Mouse (Mus musculus) limb, embryonic 10.5 days (tissue): ENCODE data around the gene Rnf208. TPM values are rescaled to one million over a fixed set of nuclear protein-coding genes. Genes with fewer than 3 reads are reported as not detected.

Source experiments
- DNase-seq: peaks from one replicate; pipeline ENCODE4 v3.0.0-alpha.2; 2017; ENCODE audit warnings: low spot score
- H3K27ac ChIP-seq: fragments of 300-500 bp; sonication (generic); 2 replicates; pipeline ENCODE4 v1.5.1; 2016; ENCODE audit warnings: mild to moderate bottlenecking
- H3K27me3 ChIP-seq: fragments of 300-500 bp; sonication (generic); 2 replicates; pipeline ENCODE4 v1.6.1; 2016; ENCODE audit warnings: low read depth, mild to moderate bottlenecking; ENCODE audit not compliant: poor library complexity, severe bottlenecking
- H3K36me3 ChIP-seq: fragments of 300-500 bp; sonication (generic); 2 replicates; pipeline ENCODE4 v1.6.1; 2016; ENCODE audit warnings: mild to moderate bottlenecking, moderate library complexity
- H3K4me1 ChIP-seq: fragments of 300-500 bp; sonication (generic); 2 replicates; pipeline ENCODE4 v1.6.1; 2016
- H3K4me3 ChIP-seq: fragments of 300-500 bp; sonication (generic); 2 replicates; pipeline ENCODE4 v1.5.1; 2016; ENCODE audit warnings: mild to moderate bottlenecking, moderate library complexity
- H3K9me3 ChIP-seq: fragments of 300-500 bp; sonication (generic); replicated peaks from 2 replicates; pipeline ENCODE4 v1.6.1; 2016; ENCODE audit warnings: mild to moderate bottlenecking
- WGBS: fragments of 180-500 bp; shearing (Covaris S2); methylation state at CpG from one replicate; pipeline ENCODE4 v1.1.7; 2016; 5-methylcytosine and 5-hydroxymethylcytosine counted together
- polyA plus RNA-seq: library from polyadenylated mRNA; unstranded; fragments of >200 nt; fragmentation: Nextera tagmentation; extraction: Ambion mirVana; gene quantifications from 2 replicates; pipeline ENCODE4 v1.2.1, GENCODE M21; 2016

Rnf208 gene
- polyA plus RNA-seq, 1 experiment from 2014 or later: 5.7 TPM

- 64% methylated on average over 13 of the region's 13 CpGs for WGBS
- Histone ChIP-seq H3K27ac (no peak overlapping the region), H3K4me1 (no peaks in the 10 kb centered on the region), H3K27me3 (no peaks in the 10 kb centered on the region), H3K36me3 (peaks cover 99% of the 10 kb centered on the region), H3K4me3 (no peak overlapping the region), H3K9me3 (no peaks in the 10 kb centered on the region)
- peak; percentile 79 for DNase-seq
Measured at GRCm38 (mm10) chr2:25278928-25279882, 37.1 kb downstream of the Rnf208 start.

- H3K27ac ChIP-seq: no peak overlapping the region
- 90% methylated on average over 2 of the region's 2 CpGs for WGBS
- H3K36me3 ChIP-seq: peaks cover 62% of the 10 kb centered on the region
Measured at GRCm38 (mm10) chr2:25285551-25285950, 43.5 kb downstream of the Rnf208 start.

GRCm38 (mm10) chr2:25286314-25286713 is 44.3 kb downstream of the Rnf208 start:
- 92% methylated on average over 1 of the region's 1 CpGs for WGBS
- no peak for DNase-seq
- H3K27me3 ChIP-seq: peaks cover 55% of the 10 kb centered on the region
- H3K4me3 ChIP-seq: no peak overlapping the region
- H3K9me3 ChIP-seq: no peaks in the 10 kb centered on the region
- H3K36me3 ChIP-seq: peaks cover 55% of the 10 kb centered on the region
- peaks cover 15% of the 10 kb centered on the region for H3K4me1 ChIP-seq
- no peak overlapping the region for H3K27ac ChIP-seq

More at GRCm38 (mm10) chr2:25285551-25285950, 43.5 kb downstream of the Rnf208 start:
- Histone ChIP-seq H3K9me3 (no peaks in the 10 kb centered on the region), H3K4me1 (peaks cover 8% of the 10 kb centered on the region), H3K27me3 (peaks cover 47% of the 10 kb centered on the region), H3K4me3 (no peak overlapping the region)
- no peak for DNase-seq

- Histone ChIP-seq H3K4me1 (peaks cover 22% of the 10 kb centered on the region), H3K27me3 (peaks cover 62% of the 10 kb centered on the region), H3K27ac (no peak overlapping the region), H3K9me3 (no peaks in the 10 kb centered on the region), H3K36me3 (peaks cover 48% of the 10 kb centered on the region), H3K4me3 (no peak overlapping the region)
- 55% methylated on average over 7 of the region's 7 CpGs for WGBS
- no peak for DNase-seq
Measured at GRCm38 (mm10) chr2:25286837-25287636, 45.0 kb downstream of the Rnf208 start.

- peaks cover 27% of the 10 kb centered on the region for H3K4me1 ChIP-seq
- H3K27me3 ChIP-seq: peaks cover 72% of the 10 kb centered on the region
- no peak within 1 kb of the TSS for H3K27ac ChIP-seq
- peaks cover 37% of the 10 kb centered on the region for H3K36me3 ChIP-seq
- no peak within 1 kb of the TSS for H3K4me3 ChIP-seq
- WGBS: 85% methylated on average over 6 of the region's 6 CpGs
- H3K9me3 ChIP-seq: no peaks in the 10 kb centered on the region
- no peak for DNase-seq
Measured at GRCm38 (mm10) chr2:25287927-25288649, 46.0 kb downstream of the Rnf208 start, which contains the start of gene Tmem210. Gene Tmem210, plus strand, starts transcription at chr2:25288145.

- H3K9me3 ChIP-seq: no peaks in the 10 kb centered on the region
- no peak for DNase-seq
- peaks cover 27% of the 10 kb centered on the region for H3K4me1 ChIP-seq
- H3K27me3 ChIP-seq: peaks cover 80% of the 10 kb centered on the region
- no peak overlapping the region for H3K4me3 ChIP-seq
- 82% methylated on average over 7 of the region's 7 CpGs for WGBS
- H3K36me3 ChIP-seq: peaks cover 30% of the 10 kb centered on the region
- H3K27ac ChIP-seq: no peak overlapping the region
Measured at GRCm38 (mm10) chr2:25288734-25289345, 46.8 kb downstream of the Rnf208 start.

- Histone ChIP-seq H3K4me3 (peak within 1 kb of the TSS; percentile 22), H3K4me1 (peaks cover 27% of the 10 kb centered on the region), H3K9me3 (no peaks in the 10 kb centered on the region), H3K36me3 (peaks cover 22% of the 10 kb centered on the region), H3K27ac (no peak within 1 kb of the TSS), H3K27me3 (peaks cover 88% of the 10 kb centered on the region)
- DNase-seq: no peak
- WGBS: 16% methylated on average over 11 of the region's 11 CpGs
Measured at GRCm38 (mm10) chr2:25289651-25290050, 47.6 kb downstream of the Rnf208 start, which contains the start of gene Lrrc26. Gene Lrrc26, plus strand, starts transcription at chr2:25289915.

GRCm38 (mm10) chr2:25290101-25290815 is 48.2 kb downstream of the Rnf208 start:
- peak; percentile 41 for DNase-seq
- Histone ChIP-seq H3K27ac (no peak overlapping the region), H3K27me3 (peaks cover 94% of the 10 kb centered on the region), H3K4me1 (peaks cover 27% of the 10 kb centered on the region), H3K4me3 (peak overlapping the region; percentile 22), H3K9me3 (no peaks in the 10 kb centered on the region), H3K36me3 (peaks cover 16% of the 10 kb centered on the region)
- WGBS: 2% methylated on average over 54 of the region's 54 CpGs

- Histone ChIP-seq H3K9me3 (no peaks in the 10 kb centered on the region), H3K4me3 (peak overlapping the region; percentile 22), H3K27me3 (peaks cover 99% of the 10 kb centered on the region), H3K36me3 (peaks cover 11% of the 10 kb centered on the region), H3K27ac (no peak overlapping the region), H3K4me1 (peaks cover 27% of the 10 kb centered on the region)
- no peak for DNase-seq
- WGBS: 2% methylated on average over 18 of the region's 18 CpGs
Measured at GRCm38 (mm10) chr2:25290816-25291130, 48.7 kb downstream of the Rnf208 start.

- Histone ChIP-seq H3K27me3 (peaks cover 100% of the 10 kb centered on the region), H3K4me3 (peak overlapping the region; percentile 40), H3K4me1 (peaks cover 27% of the 10 kb centered on the region), H3K36me3 (peaks cover 4% of the 10 kb centered on the region), H3K9me3 (no peaks in the 10 kb centered on the region), H3K27ac (no peak overlapping the region)
- DNase-seq: peak; percentile 46
- WGBS: 7% methylated on average over 32 of the region's 32 CpGs
Measured at GRCm38 (mm10) chr2:25291184-25292053, 49.4 kb downstream of the Rnf208 start.

- H3K36me3 ChIP-seq: no peaks in the 10 kb centered on the region
- H3K4me1 ChIP-seq: peaks cover 27% of the 10 kb centered on the region
- no peak overlapping the region for H3K27ac ChIP-seq
- no peaks in the 10 kb centered on the region for H3K9me3 ChIP-seq
- H3K27me3 ChIP-seq: peaks cover 100% of the 10 kb centered on the region
- no peak for DNase-seq
- WGBS: 8% methylated on average over 42 of the region's 43 CpGs
- H3K4me3 ChIP-seq: peak overlapping the region; percentile 40
Measured at GRCm38 (mm10) chr2:25292054-25292544, 50.0 kb downstream of the Rnf208 start.
